Mouse (Mus musculus) testis, adult 2 months (tissue): Measurements from ENCODE around the gene Scgn. TPM values are rescaled to one million over a fixed set of nuclear protein-coding genes. Genes with fewer than 3 reads are reported as not detected.

Source experiments
- H3K27ac ChIP-seq: fragments of 200-500 bp; 2 replicates; pipeline ENCODE4 v1.5.1; 2012; ENCODE audit warnings: low read depth, low read length; ENCODE audit not compliant: control insufficient read depth, insufficient read depth
- H3K27me3 ChIP-seq: fragments of 200-500 bp; 2 replicates; pipeline ENCODE4 v1.6.1; 2012; ENCODE audit warnings: mild to moderate bottlenecking, low read length, moderate library complexity; ENCODE audit not compliant: control insufficient read depth, insufficient read depth
- H3K36me3 ChIP-seq: fragments of 200-500 bp; 2 replicates; pipeline ENCODE4 v1.6.1; 2012; ENCODE audit warnings: mild to moderate bottlenecking, low read length; ENCODE audit not compliant: control insufficient read depth, insufficient read depth
- H3K4me1 ChIP-seq: fragments of 200-500 bp; 2 replicates; pipeline ENCODE4 v1.6.1; 2012; ENCODE audit warnings: low read length; ENCODE audit not compliant: control insufficient read depth, insufficient read depth
- H3K4me3 ChIP-seq: fragments of 200-500 bp; 2 replicates; pipeline ENCODE4 v1.5.1; 2012; ENCODE audit warnings: low read depth, mild to moderate bottlenecking, low read length, moderate library complexity, mixed read lengths; ENCODE audit not compliant: control insufficient read depth
- CTCF ChIP-seq: fragments of 200-500 bp; IDR thresholded peaks from 2 replicates; pipeline ENCODE4 v1.5.1; 2012; ENCODE audit warnings: low read depth, mild to moderate bottlenecking, inconsistent platforms, low read length, moderate library complexity; ENCODE audit not compliant: control insufficient read depth, insufficient read depth, insufficient replicate concordance
- POLR2A ChIP-seq: fragments of 200-500 bp; IDR thresholded peaks from 2 replicates; pipeline ENCODE4 v1.6.1; 2012; ENCODE audit warnings: low read depth, mild to moderate bottlenecking, inconsistent platforms, low read length, moderate library complexity; ENCODE audit not compliant: control insufficient read depth
- polyA plus RNA-seq: library from polyadenylated mRNA; depleted of rRNA; stranded (reverse); fragments of >200 nt; gene quantifications from 2 replicates; pipeline ENCODE4 v1.2.3, GENCODE M21; 2012

The Scgn gene
- polyA plus RNA-seq, 1 experiment = 22.4 TPM

DNA sequence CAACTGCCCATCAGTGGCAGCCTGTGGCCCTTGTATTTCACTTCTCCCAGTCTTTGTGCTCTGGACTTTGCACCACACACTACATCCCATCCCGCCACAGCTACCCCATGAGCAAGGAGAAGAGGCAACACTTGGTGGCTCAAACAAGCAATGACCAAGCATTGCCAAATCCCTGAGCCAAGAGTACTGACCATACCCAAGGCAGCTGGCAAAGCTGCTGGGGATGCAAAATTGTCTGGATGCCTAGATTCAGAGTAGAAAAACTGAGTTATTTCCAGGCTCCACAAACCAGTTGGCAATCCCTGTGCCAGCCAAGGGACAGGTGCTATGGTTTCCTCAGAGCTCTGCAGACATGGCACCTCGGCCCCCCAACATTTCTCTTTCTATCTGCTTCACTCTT lies 10.1 kb upstream of the Scgn start:
- H3K27ac ChIP-seq = no peak overlapping the region
- TF ChIP-seq POLR2A (no peak), CTCF (no peak)
- H3K36me3 ChIP-seq = no peaks in the 10 kb centered on the region
- no peaks in the 10 kb centered on the region for H3K4me1 ChIP-seq
- H3K27me3 ChIP-seq = no peaks in the 10 kb centered on the region
- H3K4me3 ChIP-seq = no peak overlapping the region

DNA sequence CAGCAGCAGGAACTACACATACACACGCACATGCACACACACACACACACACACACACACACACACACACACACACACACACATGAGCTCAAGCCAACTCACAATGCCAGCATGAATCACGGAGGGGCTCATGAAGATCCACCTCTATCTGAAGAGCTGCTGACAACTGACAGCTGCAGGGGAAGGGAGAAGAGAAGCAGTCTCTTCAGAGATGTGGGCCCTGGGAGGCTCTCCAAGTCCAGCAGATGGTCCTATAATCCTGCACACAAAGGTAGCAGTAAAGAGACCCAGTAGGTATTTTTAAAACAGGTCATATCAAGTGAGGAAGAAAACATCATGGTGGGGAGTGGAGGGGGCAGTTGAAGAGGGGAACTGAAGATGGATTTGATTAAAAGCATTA lies 7.8 kb upstream of the Scgn start:
- Histone ChIP-seq H3K4me1 (no peaks in the 10 kb centered on the region; the same call in 1 of the 2 replicates), H3K36me3 (no peaks in the 10 kb centered on the region), H3K4me3 (no peak overlapping the region), H3K27me3 (no peaks in the 10 kb centered on the region), H3K27ac (no peak overlapping the region)
- TF ChIP-seq CTCF = no peak
- TF ChIP-seq POLR2A = no peak

DNA sequence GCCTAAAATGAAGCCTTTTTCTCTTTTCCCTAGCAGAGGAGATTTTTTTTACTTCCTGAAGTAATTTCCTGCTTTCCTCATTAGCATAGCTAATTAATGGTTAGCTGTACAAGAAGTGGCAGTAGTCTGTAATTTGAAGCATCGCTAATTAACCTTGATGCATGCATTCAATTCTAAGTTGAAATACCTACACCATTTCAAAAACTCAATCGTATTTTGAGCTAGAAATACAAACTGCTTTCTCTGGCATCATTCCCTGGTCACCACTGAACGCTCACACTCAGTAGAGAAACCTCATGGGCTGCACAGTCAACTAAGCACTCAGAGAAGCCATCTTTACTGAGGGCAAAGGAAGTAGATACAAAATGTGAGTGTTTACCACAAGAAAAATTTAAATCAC lies 3.7 kb upstream of the Scgn start:
- Histone ChIP-seq H3K27ac (no peak overlapping the region), H3K36me3 (no peaks in the 10 kb centered on the region), H3K27me3 (no peaks in the 10 kb centered on the region), H3K4me3 (no peak overlapping the region), H3K4me1 (no peaks in the 10 kb centered on the region; the same call in 1 of the 2 replicates)
- TF ChIP-seq CTCF = no peak

GRCm38 (mm10) chr13:23994024-23994423 lies 3.0 kb upstream of the Scgn start:
- Histone ChIP-seq H3K27me3 (no peaks in the 10 kb centered on the region), H3K4me3 (no peak overlapping the region), H3K27ac (no peak overlapping the region), H3K36me3 (no peaks in the 10 kb centered on the region), H3K4me1 (no peaks in the 10 kb centered on the region; the same call in 1 of the 2 replicates)
- TF ChIP-seq CTCF = no peak
- no peak for TF ChIP-seq POLR2A

DNA sequence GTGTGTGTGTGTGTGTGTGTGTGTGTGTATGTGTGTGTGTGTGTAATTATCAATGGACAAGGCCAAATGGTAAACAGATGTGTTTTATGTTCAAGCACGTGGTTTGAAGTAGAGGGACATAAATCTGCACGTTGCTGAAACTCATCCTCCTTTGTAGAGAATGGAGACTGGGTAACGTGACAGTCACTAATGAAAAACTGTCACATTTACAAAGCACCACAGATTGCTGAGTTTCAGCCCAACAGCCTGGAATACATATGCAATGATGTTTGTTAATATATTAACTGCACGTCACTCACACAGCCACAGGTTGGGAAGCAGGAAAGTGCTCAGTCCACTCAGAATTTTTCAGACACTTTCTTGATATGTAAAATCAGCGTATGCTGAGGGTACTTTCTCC lies 563 bp downstream of the Scgn start:
- no peaks in the 10 kb centered on the region; the same call in 1 of the 2 replicates for H3K4me1 ChIP-seq
- H3K4me3 ChIP-seq = no peak overlapping the region
- H3K27me3 ChIP-seq = no peaks in the 10 kb centered on the region
- no peak overlapping the region for H3K27ac ChIP-seq
- no peak for TF ChIP-seq CTCF
- TF ChIP-seq POLR2A = no peak
- H3K36me3 ChIP-seq = no peaks in the 10 kb centered on the region

- H3K36me3 ChIP-seq = no peaks in the 10 kb centered on the region
- H3K4me1 ChIP-seq = no peaks in the 10 kb centered on the region
- TF ChIP-seq CTCF (no peak), POLR2A (no peak)
- H3K27me3 ChIP-seq = no peaks in the 10 kb centered on the region
- H3K27ac ChIP-seq = no peak overlapping the region
- H3K4me3 ChIP-seq = no peak overlapping the region
Measured at GRCm38 (mm10) chr13:23985130-23985529, 5.9 kb downstream of the Scgn start.

DNA sequence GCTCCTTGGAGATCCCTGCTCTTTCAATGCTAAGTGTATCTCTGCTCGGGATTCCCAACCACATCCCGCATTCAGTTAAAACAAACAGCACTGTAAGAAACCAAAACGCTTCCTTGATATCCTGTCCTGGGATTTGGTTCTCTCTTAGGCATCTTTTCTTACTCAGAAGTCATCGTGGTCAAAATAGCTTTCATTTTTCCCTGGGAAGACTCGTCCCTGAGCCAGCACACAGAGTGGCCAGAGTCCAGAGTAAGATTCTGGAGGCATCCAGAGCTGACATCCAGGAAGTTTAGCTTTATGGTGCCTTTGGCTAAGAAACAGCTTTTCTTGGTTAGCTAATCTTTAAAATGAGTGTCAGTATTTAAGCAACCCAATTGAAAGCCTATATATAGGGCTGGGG lies 18.7 kb downstream of the Scgn start:
- Histone ChIP-seq H3K4me1 (no peaks in the 10 kb centered on the region), H3K27ac (no peak overlapping the region), H3K4me3 (no peak overlapping the region), H3K36me3 (no peaks in the 10 kb centered on the region), H3K27me3 (no peaks in the 10 kb centered on the region)
- no peak for TF ChIP-seq CTCF
- no peak for TF ChIP-seq POLR2A

GRCm38 (mm10) chr13:23971870-23972269 lies 19.1 kb downstream of the Scgn start:
- Histone ChIP-seq H3K36me3 (no peaks in the 10 kb centered on the region), H3K27ac (no peak overlapping the region), H3K4me3 (no peak overlapping the region), H3K4me1 (no peaks in the 10 kb centered on the region), H3K27me3 (no peaks in the 10 kb centered on the region)
- no peak for TF ChIP-seq CTCF
- no peak for TF ChIP-seq POLR2A
